Mouse (Mus musculus): ENCODE measurements around the gene Slc27a2.

- TF ChIP-seq ZC3H11A (IDR thresholded peaks at IDR 0.05; ENCODE audit: borderline replicate concordance, low read depth, low read length) (no peak), HCFC1 (IDR thresholded peaks at IDR 0.05; ENCODE audit: borderline replicate concordance, insufficient read depth, low read length) (no peak)
Observed at GRCm38 (mm10) chr2:126524271-126524670, 27.9 kb upstream of the Slc27a2 start.

Data from ES-E14 (cell line).